Mouse (Mus musculus) c-Kit-negative CD71-positive TER-119-positive erythroid progenitor cells, embryonic 14.5 days (primary cell): ENCODE measurements around the gene Ddx43.
"Not testable (repeated sequence)": the region's sequence is repeated elsewhere in the genome, so short reads cannot be mapped to it uniquely, and the experiment has no call there.

Experiments used
- DNase-seq: peaks from one replicate; pipeline ENCODE4 v3.0.0-alpha.2; 2013; ENCODE audit warnings: low read depth, low spot score

Ddx43 gene

GRCm38 (mm10) chr9:78395630-78396351 is at the start of gene Ddx43:
TSS of gene Ddx43 (plus strand) at chr9:78395777.
- DNase-seq: no peak

- DNase-seq: no peak
Observed at GRCm38 (mm10) chr9:78347004-78347403, 48.6 kb upstream of the Ddx43 start.

GRCm38 (mm10) chr9:78348206-78349004 is 47.2 kb upstream of the Ddx43 start:
- DNase-seq: not testable (repeated sequence)

- not testable (repeated sequence) for DNase-seq
Observed at GRCm38 (mm10) chr9:78349141-78349540, 46.4 kb upstream of the Ddx43 start.

GRCm38 (mm10) chr9:78350007-78350406 is 45.6 kb upstream of the Ddx43 start:
- not testable (repeated sequence) for DNase-seq

- no peak for DNase-seq
Observed at GRCm38 (mm10) chr9:78351504-78352220, 43.9 kb upstream of the Ddx43 start.

- no peak for DNase-seq
Observed at GRCm38 (mm10) chr9:78354665-78355578, 40.7 kb upstream of the Ddx43 start.

GRCm38 (mm10) chr9:78355611-78356010 is 40.0 kb upstream of the Ddx43 start, which contains the start of gene Gsta2:
TSS of gene Gsta2 (minus strand) at chr9:78355788.
- DNase-seq: no peak

GRCm38 (mm10) chr9:78358053-78358452 is 37.5 kb upstream of the Ddx43 start:
- DNase-seq: peak; percentile 27

- no peak for DNase-seq
Observed at GRCm38 (mm10) chr9:78359750-78360483, 35.7 kb upstream of the Ddx43 start.

- no peak for DNase-seq
Observed at GRCm38 (mm10) chr9:78360484-78360872, 35.1 kb upstream of the Ddx43 start.

GRCm38 (mm10) chr9:78363374-78363773 is 32.2 kb upstream of the Ddx43 start:
- DNase-seq: no peak

- DNase-seq: no peak
Observed at GRCm38 (mm10) chr9:78364701-78365100, 30.9 kb upstream of the Ddx43 start.

GRCm38 (mm10) chr9:78365850-78366544 is 29.6 kb upstream of the Ddx43 start:
- no peak for DNase-seq

- DNase-seq: not testable (repeated sequence)
Observed at GRCm38 (mm10) chr9:78367959-78368358, 27.6 kb upstream of the Ddx43 start, which contains the start of gene Dppa5a. TSS of gene Dppa5a (minus strand) at chr9:78368177.

- no peak for DNase-seq
Observed at GRCm38 (mm10) chr9:78368671-78369293, 26.8 kb upstream of the Ddx43 start.

- no peak for DNase-seq
Observed at GRCm38 (mm10) chr9:78369349-78369748, 26.2 kb upstream of the Ddx43 start.

GRCm38 (mm10) chr9:78369786-78370185 is 25.8 kb upstream of the Ddx43 start:
- no peak for DNase-seq

- no peak for DNase-seq
Observed at GRCm38 (mm10) chr9:78371441-78371840, 24.1 kb upstream of the Ddx43 start.
